Mouse (Mus musculus) embryonic fibroblast, embryonic 13.5 days (primary cell): ENCODE data around the gene Zswim5.

ENCODE experiments used
- CTCF ChIP-seq: IDR thresholded peaks from 2 replicates; pipeline ENCODE4 v1.5.1; 2011; ENCODE audit warnings: mild to moderate bottlenecking, control low read depth, low read length, moderate library complexity, borderline replicate concordance; ENCODE audit not compliant: insufficient read depth
- POLR2A ChIP-seq: IDR thresholded peaks from 2 replicates; pipeline ENCODE4 v1.6.1; 2011; ENCODE audit warnings: low read depth, mild to moderate bottlenecking, control low read depth, low read length, moderate library complexity

DNA sequence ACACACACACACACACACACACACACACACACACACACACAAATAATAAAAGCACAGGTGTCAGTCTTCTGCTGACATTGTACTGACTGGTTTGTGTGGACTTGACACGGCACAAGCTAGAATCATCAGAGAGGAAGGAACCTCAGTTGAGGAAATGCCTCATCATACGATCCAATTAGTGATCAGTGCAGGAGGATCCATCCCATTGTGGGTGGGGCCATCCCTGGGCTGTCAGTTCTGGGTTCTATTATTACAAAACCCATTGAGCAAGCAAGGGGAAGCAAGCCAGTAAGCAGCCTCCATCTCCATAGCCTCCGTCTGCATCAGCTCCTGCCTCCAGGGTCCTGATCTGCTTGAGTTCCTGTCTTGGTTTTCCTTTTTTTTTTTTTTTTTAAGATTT lies 7.3 kb upstream of the Zswim5 start:
- TF ChIP-seq CTCF, result no peak
- TF ChIP-seq POLR2A, result no peak
